Mouse (Mus musculus) stomach, embryonic 16.5 days (tissue): ENCODE results near the gene Mapk8ip3. TPM values are rescaled to one million over a fixed set of nuclear protein-coding genes. Genes with fewer than 3 reads are reported as not detected.

Experiments used
- ATAC-seq: fragments of 200-750 bp; cut with Nextera tagmentation; 2 replicates; pipeline ENCODE4 v1.8.0; 2017; ENCODE audit warnings: moderate number of reproducible peaks, moderate TSS enrichment; ENCODE audit not compliant: insufficient read depth, low FRiP score
- H3K27ac ChIP-seq: fragments of 300-500 bp; sonication (generic); 2 replicates; pipeline ENCODE4 v1.5.1; 2014; ENCODE audit warnings: low read length
- H3K27me3 ChIP-seq: fragments of 300-500 bp; sonication (generic); 2 replicates; pipeline ENCODE4 v1.6.1; 2014; ENCODE audit warnings: low read length, control low read depth, mixed read lengths; ENCODE audit not compliant: control insufficient read depth, insufficient read depth
- H3K36me3 ChIP-seq: fragments of 300-500 bp; sonication (generic); 2 replicates; pipeline ENCODE4 v1.6.1; 2014; ENCODE audit warnings: low read length; ENCODE audit not compliant: control insufficient read depth, insufficient read depth
- H3K4me1 ChIP-seq: fragments of 300-500 bp; sonication (generic); 2 replicates; pipeline ENCODE4 v1.6.1; 2014; ENCODE audit warnings: low read length, control low read depth, mixed read lengths; ENCODE audit not compliant: control insufficient read depth, insufficient read depth
- H3K4me2 ChIP-seq: fragments of 300-500 bp; sonication (generic); 2 replicates; pipeline ENCODE4 v1.6.1; 2014; ENCODE audit warnings: low read depth, low read length, mixed read lengths
- H3K4me3 ChIP-seq: fragments of 300-500 bp; sonication (generic); replicated peaks from 2 replicates; pipeline ENCODE4 v1.5.1; 2014; ENCODE audit warnings: mild to moderate bottlenecking, low read length
- H3K9ac ChIP-seq: fragments of 300-500 bp; sonication (generic); 2 replicates; pipeline ENCODE4 v1.6.1; 2014; ENCODE audit warnings: low read length
- H3K9me3 ChIP-seq: fragments of 300-500 bp; sonication (generic); replicated peaks from 2 replicates; pipeline ENCODE4 v1.6.1; 2016; ENCODE audit warnings: low read length, control low read depth; ENCODE audit not compliant: control insufficient read depth
- WGBS: fragments of 180-500 bp; shearing (Covaris S2); extraction: QIAGEN DNeasy Blood & Tissue Kit; methylation state at CpG from one replicate; pipeline ENCODE4 v1.1.7; 2014; 5-methylcytosine and 5-hydroxymethylcytosine counted together
- polyA plus RNA-seq: library from polyadenylated mRNA; unstranded; fragments of >200 nt; fragmentation: Nextera tagmentation; extraction: Ambion mirVana; gene quantifications from 2 replicates; pipeline ENCODE4 v1.2.1, GENCODE M21; 2015

The Mapk8ip3 gene
- polyA plus RNA-seq, 1 experiment from 2014 or later: 33.4 TPM

DNA sequence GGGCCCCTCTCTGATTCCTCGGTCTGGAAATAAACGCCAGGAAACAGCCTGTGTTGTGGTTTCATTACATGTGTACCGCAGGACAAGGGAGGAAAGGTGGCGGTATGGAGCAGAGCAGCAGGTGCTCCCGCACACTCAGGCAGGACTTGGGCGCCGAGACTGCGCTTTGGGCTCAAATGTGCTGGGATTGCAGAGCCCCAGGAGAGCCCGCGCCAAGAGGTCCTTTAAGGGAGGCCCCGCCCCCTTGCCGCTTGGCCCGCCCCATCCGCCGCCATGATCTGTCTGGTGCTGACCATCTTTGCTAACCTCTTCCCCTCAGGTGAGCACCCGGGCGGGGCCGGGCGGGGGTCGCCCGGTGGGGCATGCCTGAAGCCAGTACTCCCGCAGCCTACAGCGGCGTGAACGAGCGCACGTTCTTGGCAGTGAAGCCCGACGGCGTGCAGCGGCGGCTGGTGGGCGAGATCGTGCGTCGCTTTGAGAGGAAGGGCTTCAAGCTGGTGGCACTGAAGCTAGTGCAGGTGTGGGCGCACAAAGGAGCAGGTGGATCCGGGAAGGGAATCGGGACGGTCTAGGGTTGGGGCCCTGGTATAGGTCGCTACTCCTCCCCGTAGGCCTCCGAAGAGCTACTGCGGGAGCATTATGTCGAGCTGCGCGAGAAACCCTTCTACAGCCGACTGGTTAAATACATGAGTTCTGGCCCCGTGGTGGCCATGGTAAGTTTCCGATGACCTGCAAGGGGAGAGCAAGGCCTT is 40.4 kb downstream of the Mapk8ip3 start, which contains the start of gene Nme3:
Gene Nme3 (plus strand): TSS at position 260 of the 752 bp plus-strand sequence.
- H3K36me3 ChIP-seq: peaks cover 21% of the 10 kb centered on the region
- peak within 1 kb of the TSS; percentile 79 for H3K4me3 ChIP-seq
- H3K9ac ChIP-seq: peak within 1 kb of the TSS; percentile 96
- H3K4me1 ChIP-seq: peaks cover 24% of the 10 kb centered on the region
- peak within 1 kb of the TSS; percentile 99 for H3K4me2 ChIP-seq
- under 1% methylated on average over 50 of the region's 50 CpGs for WGBS
- H3K9me3 ChIP-seq: no peaks in the 10 kb centered on the region
- ATAC-seq: peak; percentile 86
- H3K27me3 ChIP-seq: no peaks in the 10 kb centered on the region
- peak within 1 kb of the TSS; percentile 91 for H3K27ac ChIP-seq

DNA sequence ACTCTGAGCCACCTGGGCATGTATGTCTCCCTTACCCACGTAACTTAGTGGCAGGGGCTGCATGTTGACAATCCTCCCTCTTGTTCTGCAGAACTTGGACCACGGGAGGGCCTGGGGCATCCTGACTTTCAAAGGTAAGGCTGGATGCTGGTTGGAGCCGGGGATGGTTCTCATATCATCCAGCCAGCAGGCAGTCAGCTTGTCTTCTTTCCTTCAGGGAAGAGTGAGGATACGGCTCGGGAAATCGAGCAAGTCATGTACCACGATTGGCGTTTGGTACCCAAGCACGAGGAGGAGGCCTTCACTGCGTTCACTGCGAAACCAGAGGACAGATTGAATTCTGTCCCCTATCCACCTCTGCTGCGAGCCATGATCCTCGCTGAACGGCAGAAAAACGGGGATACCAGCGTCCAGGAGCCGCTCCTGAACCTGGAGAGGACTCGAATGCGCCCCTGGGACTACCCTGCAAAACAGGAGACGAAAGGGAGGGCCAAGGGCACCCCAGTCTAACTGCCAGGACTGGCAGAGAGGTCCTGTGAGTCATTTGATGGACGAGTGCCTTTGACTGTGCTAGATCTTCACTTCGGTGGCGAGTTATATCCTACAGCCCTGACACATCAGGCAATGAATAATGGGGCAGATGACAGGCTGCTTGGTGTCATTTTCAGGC is 41.1 kb downstream of the Mapk8ip3 start:
- Histone ChIP-seq H3K4me2 (peak overlapping the region; percentile 99), H3K9ac (peak overlapping the region; percentile 96), H3K36me3 (peaks cover 20% of the 10 kb centered on the region), H3K9me3 (no peaks in the 10 kb centered on the region), H3K4me3 (peak overlapping the region; percentile 79), H3K27me3 (no peaks in the 10 kb centered on the region), H3K4me1 (peaks cover 24% of the 10 kb centered on the region), H3K27ac (peak overlapping the region; percentile 91)
- ATAC-seq: 0 out of 2 replicates have a peak, but pooled peaks have one; percentile 1
- 11% methylated on average over 23 of the region's 23 CpGs for WGBS

DNA sequence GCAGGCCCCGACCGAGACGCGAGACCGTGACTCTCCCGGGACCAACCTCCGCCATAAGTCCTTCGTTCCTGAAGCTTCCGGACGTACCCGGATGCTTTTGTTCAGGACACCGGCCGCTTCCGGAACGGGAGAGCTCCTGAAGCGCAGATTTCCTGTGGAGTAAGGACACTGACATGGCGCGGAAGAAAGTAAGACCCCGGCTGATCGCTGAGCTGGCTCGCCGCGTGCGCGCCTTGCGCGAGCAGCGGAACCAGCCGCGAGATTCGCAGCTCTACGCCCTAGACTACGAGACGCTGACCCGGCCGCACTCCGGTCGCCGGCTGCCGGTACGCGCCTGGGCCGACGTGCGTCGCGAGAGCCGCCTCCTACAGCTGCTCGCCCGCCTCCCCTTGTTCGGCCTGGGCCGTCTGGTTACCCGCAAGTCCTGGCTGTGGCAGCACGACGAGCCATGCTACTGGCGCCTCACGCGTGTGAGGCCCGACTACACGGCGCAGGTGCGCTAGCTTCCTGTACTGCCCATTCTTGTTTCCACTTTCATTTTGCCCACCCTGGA is 41.7 kb downstream of the Mapk8ip3 start, which contains the start of the genes Eme2 and Mrps34:
Gene Eme2 (minus strand): TSS at position 93 of the 553 bp plus-strand sequence.
Gene Mrps34 (plus strand): TSS at position 122 of the 553 bp plus-strand sequence.
- WGBS: under 1% methylated on average over 62 of the region's 62 CpGs
- Histone ChIP-seq H3K27ac (peak within 1 kb of the TSS; percentile 91), H3K4me3 (peak within 1 kb of the TSS; percentile 79), H3K27me3 (no peaks in the 10 kb centered on the region), H3K36me3 (peaks cover 15% of the 10 kb centered on the region), H3K9me3 (no peaks in the 10 kb centered on the region), H3K4me2 (peak within 1 kb of the TSS; percentile 99), H3K4me1 (peaks cover 24% of the 10 kb centered on the region), H3K9ac (peak within 1 kb of the TSS; percentile 96)
- peak; percentile 67 for ATAC-seq

DNA sequence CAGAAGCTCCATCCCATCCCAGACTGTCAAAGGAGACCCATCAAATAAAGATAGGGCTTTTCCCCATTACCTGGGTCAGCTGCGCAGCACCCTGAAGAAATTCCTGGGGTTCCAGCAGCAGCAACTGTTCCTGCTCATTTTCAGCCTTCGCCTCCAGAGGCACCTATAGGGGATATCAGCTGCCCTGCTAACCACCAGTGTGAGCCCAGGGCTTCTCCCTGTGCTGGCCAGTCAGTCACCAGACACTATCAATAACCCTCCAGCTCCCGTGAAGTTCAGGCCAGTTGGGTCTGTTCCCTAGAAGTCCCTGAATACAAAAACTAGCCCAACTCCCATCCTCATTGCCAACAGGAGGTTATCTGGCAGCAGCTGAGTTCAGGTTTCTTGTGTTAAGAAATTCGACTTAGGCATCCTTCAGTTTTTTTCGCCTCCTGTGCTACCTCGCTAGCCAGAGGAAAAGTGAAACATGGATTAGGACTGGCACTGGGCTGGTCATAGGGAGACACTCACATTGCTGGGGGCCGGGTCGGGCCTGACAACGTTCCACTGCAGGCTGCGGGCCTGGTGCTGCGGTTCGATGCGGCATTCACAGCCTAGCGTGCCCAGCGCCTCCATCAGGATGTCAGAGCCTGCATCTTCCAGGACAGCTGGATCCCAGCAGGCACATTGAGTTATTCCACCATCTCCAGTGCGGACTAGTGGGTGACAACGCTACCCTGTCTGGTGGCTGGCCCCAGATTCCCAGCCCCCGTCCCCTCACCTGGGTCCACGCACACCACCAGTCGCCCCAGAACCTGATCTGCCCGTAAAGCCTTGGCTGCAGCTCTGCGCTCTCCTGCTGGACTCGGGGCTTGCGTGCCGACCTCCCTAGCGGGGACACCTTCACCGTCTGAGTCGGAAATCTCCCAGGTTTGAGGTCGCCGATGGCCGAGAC is 42.4 kb downstream of the Mapk8ip3 start:
- Histone ChIP-seq H3K9ac (peak overlapping the region; percentile 96), H3K27ac (peak overlapping the region; percentile 91), H3K4me2 (peak overlapping the region; percentile 99), H3K9me3 (no peaks in the 10 kb centered on the region), H3K36me3 (peaks cover 14% of the 10 kb centered on the region), H3K4me3 (peak overlapping the region; percentile 79), H3K4me1 (peaks cover 24% of the 10 kb centered on the region), H3K27me3 (no peaks in the 10 kb centered on the region)
- peak; percentile 2; the same call in 1 of the 2 replicates for ATAC-seq
- 9% methylated on average over 31 of the region's 31 CpGs for WGBS

DNA sequence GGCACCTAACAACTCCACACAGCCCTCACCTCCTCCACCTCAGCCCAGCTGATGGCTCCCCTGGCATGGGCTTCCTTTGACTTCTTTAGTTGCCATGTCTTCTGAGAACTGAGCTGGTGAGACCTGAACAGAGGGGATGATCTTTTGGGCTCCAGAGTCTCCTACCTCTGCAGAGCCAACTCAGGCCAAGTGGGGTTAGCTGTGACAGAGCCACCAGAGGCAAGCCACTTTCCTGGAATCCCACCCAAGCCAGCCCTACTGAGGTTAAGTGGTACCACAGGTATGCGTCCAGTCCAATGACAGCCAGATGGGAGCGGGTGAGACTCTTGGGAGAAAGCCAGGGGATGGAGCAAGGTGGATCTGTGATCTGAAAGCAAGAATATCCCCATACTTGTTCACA is 43.5 kb downstream of the Mapk8ip3 start:
- H3K27ac ChIP-seq: no peak overlapping the region
- H3K27me3 ChIP-seq: no peaks in the 10 kb centered on the region
- H3K9ac ChIP-seq: no peak overlapping the region
- H3K9me3 ChIP-seq: no peaks in the 10 kb centered on the region
- H3K36me3 ChIP-seq: peaks cover 14% of the 10 kb centered on the region
- no peak for ATAC-seq
- no peak overlapping the region for H3K4me2 ChIP-seq
- no peak overlapping the region for H3K4me3 ChIP-seq
- WGBS: 91% methylated on average over 2 of the region's 2 CpGs
- peaks cover 24% of the 10 kb centered on the region for H3K4me1 ChIP-seq

DNA sequence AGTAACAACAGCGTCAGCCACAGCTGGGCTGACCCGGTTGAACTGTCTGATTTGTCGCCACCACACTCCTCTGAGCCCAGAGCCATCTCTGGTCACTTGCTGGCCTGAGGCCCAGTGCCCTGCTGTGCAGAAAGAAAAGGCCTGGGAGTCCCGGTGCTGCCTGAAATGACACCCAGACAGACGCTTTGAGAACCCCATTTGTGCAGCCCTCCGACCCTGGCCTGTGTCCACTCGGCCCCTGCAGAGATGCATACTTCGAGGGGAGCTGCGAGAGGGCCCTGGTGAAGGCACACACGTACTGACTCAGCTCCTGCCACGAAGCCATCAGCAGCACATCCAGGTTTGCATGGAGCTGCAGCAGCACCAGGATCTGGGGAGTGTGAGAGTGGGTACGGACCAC is 44.0 kb downstream of the Mapk8ip3 start:
- H3K4me1 ChIP-seq: peaks cover 28% of the 10 kb centered on the region
- no peak overlapping the region for H3K4me3 ChIP-seq
- peaks cover 14% of the 10 kb centered on the region for H3K36me3 ChIP-seq
- H3K4me2 ChIP-seq: no peak overlapping the region
- 88% methylated on average over 12 of the region's 12 CpGs for WGBS
- no peaks in the 10 kb centered on the region for H3K27me3 ChIP-seq
- no peak overlapping the region for H3K27ac ChIP-seq
- H3K9ac ChIP-seq: no peak overlapping the region
- H3K9me3 ChIP-seq: no peaks in the 10 kb centered on the region
- no peak for ATAC-seq

DNA sequence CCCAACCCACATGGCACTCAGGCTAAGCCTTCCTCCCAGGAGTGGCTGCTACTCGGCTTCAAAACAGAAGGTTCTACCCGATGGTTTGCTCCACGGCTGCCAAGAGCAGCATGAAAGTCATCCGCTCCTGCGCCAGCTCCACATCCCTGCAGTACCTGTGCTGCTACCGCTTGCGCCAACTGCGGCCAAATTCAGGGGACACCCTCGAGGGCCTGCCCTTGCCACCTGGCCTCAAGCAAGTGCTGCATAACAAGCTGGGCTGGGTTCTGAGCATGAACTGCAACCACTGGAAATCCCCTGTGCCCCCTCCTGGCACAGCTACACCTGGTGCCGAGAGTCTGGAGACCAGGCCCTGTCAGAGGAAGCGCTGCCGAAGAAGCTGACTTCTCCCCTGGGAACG is 45.5 kb downstream of the Mapk8ip3 start:
- Histone ChIP-seq H3K4me2 (no peak overlapping the region), H3K27ac (no peak overlapping the region), H3K9ac (no peak overlapping the region), H3K4me1 (peaks cover 27% of the 10 kb centered on the region), H3K27me3 (no peaks in the 10 kb centered on the region), H3K4me3 (no peak overlapping the region), H3K9me3 (no peaks in the 10 kb centered on the region), H3K36me3 (peaks cover 14% of the 10 kb centered on the region)
- ATAC-seq: no peak
- WGBS: 92% methylated on average over 13 of the region's 13 CpGs

DNA sequence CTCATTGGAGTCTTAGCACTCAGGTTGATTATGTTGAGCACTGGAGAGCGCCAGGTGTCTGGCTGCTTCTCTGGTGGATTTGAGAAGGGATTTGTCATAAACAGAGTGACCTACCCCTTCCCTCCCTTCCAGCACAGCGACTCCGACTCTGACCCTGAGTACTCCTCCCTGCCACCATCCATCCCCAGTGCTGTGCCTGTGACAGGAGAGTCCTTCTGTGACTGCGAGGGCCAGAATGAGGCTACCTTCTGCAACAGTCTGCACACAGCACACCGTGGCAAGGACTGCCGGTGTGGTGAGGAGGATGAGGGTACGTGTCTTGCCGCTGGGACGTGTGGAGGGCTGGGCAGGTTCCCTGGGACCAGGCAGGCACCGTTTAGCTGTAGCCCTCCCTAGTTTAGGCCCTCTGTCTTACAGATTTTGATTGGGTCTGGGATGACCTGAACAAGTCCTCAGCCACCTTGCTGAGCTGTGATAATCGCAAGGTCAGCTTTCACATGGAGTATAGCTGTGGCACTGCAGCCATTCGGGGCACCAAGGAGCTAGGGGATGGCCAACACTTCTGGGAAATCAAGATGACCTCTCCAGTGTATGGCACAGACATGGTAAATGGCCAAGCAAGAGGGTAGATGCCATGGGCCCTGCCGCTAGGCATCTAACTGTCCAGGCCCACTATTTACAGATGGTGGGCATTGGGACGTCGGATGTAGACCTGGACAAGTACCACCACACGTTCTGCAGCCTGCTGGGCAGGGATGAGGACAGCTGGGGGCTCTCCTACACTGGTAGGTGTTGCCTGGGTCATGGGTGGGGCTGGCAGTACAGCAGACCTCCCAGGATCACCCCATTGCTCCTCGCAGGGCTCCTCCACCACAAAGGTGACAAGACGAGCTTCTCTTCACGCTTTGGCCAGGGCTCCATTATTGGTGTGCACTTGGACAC is 46.4 kb downstream of the Mapk8ip3 start:
- Histone ChIP-seq H3K9me3 (no peaks in the 10 kb centered on the region), H3K27me3 (no peaks in the 10 kb centered on the region), H3K9ac (no peak overlapping the region), H3K36me3 (peaks cover 14% of the 10 kb centered on the region), H3K4me3 (no peak overlapping the region), H3K4me2 (no peak overlapping the region), H3K27ac (no peak overlapping the region), H3K4me1 (peaks cover 24% of the 10 kb centered on the region)
- 84% methylated on average over 19 of the region's 19 CpGs for WGBS
- ATAC-seq: no peak
